Mouse (Mus musculus): ENCODE results near the gene Il6ra.
"Not testable (repeated sequence)": the region's sequence is repeated elsewhere in the genome, so short reads cannot be mapped to it uniquely, and the experiment has no call there.

Gene Il6ra

DNA sequence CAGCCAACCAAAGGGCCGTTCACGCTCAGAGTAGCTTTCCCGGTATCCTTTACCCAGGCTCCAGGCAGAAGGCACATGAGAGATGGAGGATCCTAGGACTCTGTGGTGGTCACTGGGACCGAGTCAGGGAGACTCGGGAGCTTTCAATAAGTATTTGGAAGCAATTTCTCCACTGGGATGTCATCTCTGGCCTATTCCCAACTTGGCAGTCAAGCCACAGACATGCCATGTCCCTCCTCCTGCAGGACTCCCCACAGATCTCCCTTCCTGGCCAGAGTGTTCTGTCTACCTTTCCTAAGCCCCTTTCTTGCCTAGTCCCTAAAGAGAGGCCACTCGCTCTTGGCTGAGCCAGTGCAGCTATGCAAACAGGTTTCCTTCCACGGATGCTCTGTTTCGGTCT is 35.9 kb downstream of the Il6ra start:
- in situ Hi-C loops (cut with MboI; ENCODE audit: low sequenced_read_pairs): no loop called here

DNA sequence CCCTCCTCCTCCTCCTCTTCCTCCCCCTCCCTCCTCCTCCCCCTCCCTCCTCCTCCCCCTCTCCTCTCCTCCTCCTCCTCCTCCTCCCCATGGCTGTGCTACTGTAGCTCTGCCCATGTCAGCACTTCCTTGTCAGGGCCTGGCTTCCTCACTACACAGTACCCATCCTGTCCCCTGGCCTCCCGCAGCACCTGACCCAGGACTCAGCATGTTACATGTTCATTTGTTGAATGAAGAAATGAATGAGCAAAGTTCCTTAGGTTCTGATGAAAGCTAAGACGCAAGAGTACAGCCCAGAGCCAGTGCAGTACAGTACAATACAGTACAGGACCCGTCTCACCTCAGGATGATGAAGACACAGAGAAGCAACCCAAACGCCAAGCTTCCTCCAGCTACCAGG is 36.5 kb downstream of the Il6ra start:
- in situ Hi-C loops (cut with MboI; ENCODE audit: low sequenced_read_pairs): no loop called here

DNA sequence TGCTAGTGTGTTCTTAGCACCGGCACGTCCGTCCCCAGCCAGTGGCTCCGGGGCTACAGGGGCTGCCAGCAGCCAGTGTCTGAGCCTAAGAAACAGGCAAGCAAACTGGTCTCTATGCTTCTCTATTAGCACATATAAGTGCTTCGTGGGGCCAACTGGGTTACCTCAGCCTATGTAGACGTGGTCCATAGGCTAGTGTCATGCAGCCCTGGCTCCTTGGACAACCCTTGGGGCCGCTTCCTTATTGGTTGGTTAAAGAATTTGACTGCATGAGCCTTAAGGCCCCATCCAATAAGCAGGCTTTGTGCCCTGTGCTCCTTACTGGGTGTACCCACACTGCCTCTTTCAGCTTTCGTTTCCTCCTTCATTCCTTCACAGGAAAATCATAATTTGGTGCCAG is 37.2 kb downstream of the Il6ra start:
- in situ Hi-C loops (cut with MboI; ENCODE audit: low sequenced_read_pairs): no loop called here

DNA sequence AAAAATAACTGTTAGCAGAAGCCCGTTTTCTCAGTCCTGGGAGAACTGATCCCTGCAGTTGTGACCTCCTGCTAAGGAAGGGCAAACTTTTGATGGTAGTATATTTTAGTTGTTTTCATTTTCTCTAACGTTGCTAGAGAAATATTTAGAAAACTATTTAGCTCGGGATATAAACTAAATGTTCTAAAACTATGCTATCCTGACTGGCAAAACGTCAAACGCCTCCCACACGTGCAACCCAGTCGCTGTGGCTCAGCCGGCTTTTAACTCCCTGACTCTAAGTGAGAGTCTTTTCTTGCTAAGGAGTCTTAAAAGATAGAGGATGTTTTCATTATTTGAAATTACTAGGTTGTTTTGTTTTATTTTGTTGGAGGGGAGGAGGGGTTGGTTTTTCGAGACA is 38.0 kb downstream of the Il6ra start:
- in situ Hi-C loops (cut with MboI; ENCODE audit: low sequenced_read_pairs): no loop called here

DNA sequence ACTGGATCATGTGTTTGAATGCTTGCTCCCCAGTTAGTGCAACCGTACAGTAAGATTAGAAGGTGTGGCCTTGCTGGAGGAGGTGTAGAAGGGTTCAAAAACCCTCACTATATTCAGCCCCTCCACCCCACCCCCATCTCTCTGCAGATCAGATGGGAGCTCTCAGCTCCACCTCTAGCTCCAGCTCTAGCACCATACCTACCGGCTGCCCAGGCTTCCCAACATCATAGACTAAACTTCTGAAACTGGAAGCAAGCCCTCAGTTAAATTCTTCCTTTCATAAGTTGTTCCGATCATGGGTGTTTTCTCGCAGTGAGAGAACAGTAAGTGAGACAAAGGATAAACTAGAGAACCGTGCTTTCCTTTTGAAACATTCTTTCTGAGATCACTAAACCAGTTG is 38.9 kb downstream of the Il6ra start:
- in situ Hi-C loops (cut with MboI; ENCODE audit: low sequenced_read_pairs): no loop called here

DNA sequence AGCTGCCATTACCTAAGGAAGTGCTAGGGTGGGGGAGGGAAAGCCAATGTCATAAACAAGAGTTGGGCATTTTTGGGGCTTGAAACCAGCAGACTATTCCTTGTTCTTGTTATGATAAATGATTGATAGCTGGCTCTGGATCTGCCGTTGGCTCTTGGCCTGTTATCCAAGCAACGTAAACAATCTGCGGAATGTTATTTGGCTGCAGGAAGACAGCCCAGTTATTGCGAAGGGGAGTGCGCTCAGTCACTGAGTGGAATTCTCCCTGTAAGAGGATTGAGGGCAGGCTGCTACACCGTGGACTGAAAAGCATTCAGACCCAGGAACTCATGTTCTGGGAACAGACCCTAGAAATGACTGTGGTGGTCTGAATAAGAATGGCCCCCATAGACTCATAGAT is 40.3 kb downstream of the Il6ra start:
- in situ Hi-C loops (cut with MboI; ENCODE audit: low sequenced_read_pairs): no loop called here

DNA sequence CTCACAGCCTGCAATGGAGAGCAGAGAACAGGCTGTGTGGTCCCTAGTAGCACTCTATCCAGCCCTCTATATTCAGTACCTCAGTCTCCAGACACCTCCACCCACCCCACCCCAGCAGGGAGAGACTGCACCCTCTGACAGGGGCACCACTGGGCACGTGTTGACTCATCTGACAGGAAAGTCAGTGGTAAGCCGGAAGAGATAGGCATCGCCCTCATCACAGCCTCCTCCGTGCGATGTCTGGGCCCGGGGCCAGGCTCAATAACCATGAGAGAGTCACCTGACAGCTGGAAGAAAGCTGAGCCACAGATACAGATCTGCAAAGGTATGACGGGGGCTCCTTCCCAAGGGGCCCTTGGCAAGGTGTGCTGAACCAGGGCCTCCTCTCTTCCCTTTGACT is 40.8 kb downstream of the Il6ra start:
- in situ Hi-C loops (cut with MboI; ENCODE audit: low sequenced_read_pairs): no loop called here

DNA sequence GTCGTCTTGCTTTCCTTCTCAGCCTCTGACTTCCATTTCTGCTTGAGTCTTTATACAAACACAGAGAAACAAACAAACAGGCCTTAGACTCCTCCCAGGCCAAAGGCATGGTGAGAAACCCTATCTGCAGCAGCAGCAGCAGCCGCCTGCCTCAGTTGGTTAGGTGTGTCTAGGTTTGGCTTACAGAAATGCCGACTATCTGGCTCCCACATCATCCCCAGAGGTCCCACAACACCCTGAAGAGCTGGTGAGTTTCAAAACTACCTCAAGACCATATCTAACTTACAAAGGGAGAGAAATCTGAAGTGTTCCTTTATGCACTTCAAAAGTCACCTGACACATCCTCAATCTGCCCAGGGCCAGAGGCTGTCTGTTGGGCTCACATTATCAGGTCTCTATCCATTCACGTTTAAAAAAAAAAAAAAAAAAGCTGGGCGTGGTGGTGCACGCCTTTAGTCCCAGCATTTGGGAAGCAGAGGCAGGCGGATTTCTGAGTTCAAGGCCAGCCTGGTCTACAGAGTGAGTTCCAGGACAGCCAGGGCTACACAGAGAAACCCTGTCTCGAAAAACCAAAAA is 41.6 kb downstream of the Il6ra start:
- in situ Hi-C loops (cut with MboI; ENCODE audit: low sequenced_read_pairs): no loop called here

DNA sequence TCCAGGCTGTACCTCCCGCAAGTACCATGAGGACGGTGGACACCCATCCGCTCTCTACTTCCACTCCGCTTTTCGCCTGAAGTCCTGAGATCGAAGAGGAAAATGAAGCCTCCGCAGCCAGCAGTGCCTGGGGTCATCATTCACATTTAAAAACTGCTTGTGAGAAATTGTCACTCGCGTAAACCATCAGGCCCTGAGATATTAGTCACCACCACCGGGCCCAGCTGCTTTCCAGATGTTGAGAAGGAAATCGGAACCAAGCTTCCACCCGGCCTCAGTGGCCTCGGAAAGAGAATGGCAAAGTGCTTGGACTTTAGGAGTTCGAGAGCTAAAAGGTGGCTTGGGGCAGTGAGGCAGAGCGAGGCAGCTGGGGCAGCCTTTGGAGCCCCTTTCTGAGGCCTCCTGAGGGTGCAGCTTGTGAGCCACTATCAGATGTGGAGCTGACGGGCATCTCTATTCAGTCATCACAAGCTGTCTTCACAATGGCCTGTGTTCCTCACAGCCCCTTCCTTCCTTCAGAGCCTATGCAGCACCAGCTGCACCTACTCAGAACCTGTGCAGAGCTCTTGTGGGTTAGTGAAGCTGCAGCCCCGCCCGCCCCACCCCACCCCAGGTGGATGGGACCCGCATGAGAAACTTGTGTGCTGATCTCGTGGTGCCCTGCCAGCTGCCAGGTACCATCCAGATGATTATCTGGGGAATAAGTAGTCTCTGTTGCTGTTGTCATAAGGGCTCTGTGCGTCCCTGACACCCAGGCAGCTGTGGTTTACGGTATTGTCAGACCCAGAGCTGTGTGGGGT is 42.3 kb downstream of the Il6ra start:
- in situ Hi-C loops (cut with MboI; ENCODE audit: low sequenced_read_pairs): no loop called here

DNA sequence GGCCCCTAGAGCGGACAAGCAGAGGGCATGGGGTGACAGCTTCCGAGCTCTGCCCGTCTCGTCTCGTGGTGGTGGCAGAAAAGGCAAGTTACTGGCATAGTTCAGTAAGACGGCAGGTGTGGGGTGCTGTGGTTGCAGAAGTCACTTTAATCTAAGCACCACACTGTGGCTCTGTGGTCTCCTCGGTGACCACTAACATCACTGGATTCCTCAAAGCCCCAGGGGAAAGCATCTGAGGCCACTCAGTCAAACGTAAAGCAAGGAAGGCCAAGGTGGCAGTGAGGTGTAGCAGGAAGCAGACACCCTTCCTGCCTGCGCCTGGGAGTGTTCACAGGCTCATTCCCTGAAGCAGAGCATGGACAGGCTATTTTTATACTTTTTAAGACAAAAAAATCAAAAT is 43.4 kb downstream of the Il6ra start:
- in situ Hi-C loops (cut with MboI; ENCODE audit: low sequenced_read_pairs): no loop called here

DNA sequence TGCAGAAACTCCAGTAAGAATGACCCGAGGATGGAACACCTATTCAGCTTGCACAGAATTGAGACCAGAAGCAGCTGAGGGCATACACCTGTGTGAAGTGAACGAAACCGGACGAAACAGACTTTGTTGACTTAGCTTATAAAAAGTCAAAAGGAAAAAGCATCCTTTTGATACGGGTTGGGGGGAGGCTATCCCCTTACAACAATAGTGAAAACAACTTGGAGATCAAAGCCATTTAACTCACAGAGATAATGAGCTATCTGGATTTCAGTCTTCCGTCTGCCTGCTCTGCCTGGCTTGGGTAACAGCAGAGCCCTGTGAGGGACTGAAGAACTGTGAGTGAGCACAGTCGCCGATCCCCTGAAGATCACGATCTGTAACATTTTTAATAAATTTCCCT is 44.0 kb downstream of the Il6ra start:
- in situ Hi-C loops (cut with MboI; ENCODE audit: low sequenced_read_pairs): no loop called here

DNA sequence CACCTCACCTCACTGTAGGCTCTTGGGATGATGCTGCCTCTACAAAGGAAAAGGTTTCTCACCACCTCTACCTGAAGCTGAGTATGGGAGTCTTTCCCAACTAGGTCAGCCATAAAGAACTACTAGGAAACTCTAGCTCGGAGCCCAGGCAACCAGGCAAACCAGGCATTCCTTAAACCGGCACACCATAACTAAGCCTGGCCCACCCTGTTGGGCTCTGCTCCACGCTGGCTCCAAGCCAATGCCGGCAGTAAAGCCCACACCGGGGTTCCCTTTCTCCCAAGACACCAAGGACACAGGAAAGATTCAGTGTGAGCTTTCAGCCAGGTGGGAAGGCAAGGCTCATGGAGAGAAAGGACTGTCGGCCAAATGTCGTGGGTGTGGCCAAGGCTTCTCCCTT is 44.6 kb downstream of the Il6ra start:
- in situ Hi-C loops (cut with MboI; ENCODE audit: low sequenced_read_pairs): no loop called here

DNA sequence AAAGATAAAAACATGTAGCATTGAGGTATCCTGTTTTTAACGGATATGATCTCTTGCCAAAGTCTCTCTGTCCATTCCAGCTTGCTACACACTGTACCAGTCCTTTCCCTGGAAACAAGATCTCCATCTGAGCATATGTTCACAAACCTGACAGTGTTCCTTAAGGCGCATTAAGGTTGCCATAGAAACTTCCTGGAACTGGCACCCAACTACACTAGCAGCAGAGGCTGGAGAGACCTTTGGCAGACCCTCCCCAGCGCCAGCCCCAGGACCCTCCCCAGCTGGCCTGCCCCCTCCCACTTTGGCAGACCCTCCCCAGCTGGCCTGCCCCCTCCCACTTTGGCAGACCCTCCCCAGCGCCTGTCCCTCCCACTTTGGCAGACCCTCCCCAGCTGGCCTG is 45.3 kb downstream of the Il6ra start:
- in situ Hi-C loops (cut with MboI; ENCODE audit: low sequenced_read_pairs): no loop called here

DNA sequence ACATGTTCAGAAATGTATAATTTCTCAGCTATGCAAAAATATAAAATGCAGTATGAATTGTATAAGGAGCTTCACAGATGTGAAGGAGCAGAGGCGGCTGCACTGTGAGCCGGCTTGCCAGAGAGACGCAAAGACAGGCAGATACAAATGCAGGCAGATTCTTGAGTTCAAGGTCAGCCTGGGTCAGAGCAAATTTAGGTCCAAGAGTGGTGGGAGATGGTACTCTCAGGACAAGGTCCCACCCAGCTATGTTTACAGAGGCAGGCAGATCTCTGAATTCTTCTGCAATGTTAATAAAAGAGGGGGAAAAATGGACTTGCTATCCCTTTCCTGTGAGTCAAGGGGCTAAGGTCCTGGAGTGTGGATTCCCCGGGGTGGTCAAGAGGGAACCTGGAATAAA is 47.2 kb downstream of the Il6ra start:
- in situ Hi-C loops (cut with MboI; ENCODE audit: low sequenced_read_pairs): no loop called here

DNA sequence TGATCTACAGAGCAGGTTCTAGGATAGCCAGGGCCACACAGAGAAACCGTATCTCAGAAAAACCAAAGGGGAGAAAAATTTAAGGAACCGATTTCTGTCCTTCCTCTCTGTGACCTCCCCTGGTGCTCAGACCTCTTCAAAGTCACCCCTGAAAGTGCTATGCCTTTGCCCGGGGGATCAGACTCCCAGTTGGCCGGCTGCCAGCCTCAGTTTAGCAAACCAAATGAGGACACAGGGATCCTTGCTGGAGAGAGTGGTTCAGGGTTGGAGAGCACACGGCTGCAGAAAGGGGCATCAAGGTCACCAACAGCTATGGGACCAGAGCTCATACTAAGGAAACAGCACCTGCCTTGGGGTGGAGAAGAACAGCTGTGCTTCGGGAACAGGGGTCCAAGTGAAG is 48.0 kb downstream of the Il6ra start:
- in situ Hi-C loops (cut with MboI; ENCODE audit: low sequenced_read_pairs): no loop called here

DNA sequence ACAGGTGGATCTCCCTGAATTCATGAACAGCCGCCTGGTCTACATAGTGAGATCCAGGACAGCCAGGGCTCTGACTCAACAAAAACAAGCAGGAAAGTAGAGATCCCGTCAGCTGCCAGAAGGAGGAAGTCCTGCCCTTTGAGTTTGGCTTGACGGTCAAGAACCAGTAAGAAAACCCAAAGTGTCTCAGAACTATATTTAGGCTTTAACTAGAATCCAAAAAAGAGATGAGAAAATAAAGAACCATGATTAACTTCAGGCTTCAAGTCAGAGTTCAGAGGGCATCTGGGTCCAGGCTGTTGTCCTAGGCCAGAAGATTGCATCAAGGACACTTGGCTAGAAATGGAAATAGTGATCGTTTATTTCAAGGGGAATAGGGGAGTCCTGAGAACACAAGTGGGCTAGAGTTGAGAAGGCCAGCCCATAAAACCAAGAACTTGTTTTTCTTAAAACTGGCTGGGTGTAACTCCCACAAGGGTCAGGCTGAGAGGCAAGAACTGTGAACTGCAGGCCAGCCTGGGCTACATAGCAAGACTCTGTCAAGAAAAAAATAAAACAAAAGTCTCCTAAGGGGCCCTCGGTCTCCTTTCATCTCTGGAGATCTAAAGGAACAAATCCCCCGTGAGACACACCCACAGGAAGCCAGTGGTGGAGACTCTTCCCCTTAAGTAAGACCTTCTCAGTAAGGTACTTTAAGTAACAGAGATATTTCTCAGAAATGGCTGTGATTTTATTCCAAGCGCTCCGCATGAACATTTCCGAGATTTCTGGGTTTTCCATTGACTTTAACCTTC is 49.1 kb downstream of the Il6ra start:
- in situ Hi-C loops (cut with MboI; ENCODE audit: low sequenced_read_pairs): no loop called here

DNA sequence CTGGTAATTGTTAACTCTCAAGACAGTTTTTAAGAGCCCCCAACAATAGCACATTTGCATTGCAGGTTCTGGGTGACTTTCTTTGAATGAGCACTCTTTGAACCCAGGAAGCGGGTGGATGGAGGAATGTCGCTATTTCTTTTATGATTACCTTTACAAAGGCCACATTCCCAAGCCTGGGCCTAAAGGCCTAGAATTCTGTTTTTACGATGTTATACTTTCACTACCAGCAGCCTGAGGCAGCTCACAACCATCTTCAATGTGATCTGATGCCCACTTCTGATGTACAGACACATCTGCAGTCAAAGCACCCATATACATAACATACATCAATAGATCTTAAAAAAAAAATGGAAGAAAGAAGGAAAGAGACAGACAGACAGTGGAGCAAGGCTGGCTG is 49.7 kb downstream of the Il6ra start:
- in situ Hi-C loops (cut with MboI; ENCODE audit: low sequenced_read_pairs): not testable (repeated sequence)

DNA sequence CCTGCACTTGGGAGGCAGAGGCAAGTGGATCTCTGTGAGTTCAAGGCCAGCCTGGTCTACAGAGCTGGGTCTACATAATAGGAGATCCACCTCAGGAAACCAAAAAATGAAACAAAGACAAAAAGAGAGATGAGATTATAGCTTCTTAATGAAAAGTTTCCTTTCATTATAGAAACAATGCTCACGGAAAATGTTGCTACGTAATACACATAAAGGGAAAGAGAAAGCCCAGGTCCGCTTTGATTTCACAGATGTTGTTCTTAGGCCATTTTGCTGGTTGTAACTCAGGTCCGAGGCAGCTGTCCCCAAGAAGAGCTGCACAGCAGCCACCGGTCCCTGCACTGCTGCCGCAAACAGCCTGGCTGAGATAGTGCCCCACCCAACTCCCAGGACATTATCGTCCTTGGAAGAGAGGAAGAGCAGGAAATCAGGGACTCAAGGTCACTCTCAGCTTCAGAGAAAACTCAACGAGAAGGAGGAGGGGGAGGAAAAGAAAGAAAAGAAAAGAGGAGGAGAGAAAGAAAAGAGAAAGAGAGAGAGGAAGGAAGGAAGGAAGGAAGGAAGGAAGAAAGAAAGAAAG is 50.7 kb downstream of the Il6ra start:
- in situ Hi-C loops (cut with MboI; ENCODE audit: low sequenced_read_pairs): no loop called here

DNA sequence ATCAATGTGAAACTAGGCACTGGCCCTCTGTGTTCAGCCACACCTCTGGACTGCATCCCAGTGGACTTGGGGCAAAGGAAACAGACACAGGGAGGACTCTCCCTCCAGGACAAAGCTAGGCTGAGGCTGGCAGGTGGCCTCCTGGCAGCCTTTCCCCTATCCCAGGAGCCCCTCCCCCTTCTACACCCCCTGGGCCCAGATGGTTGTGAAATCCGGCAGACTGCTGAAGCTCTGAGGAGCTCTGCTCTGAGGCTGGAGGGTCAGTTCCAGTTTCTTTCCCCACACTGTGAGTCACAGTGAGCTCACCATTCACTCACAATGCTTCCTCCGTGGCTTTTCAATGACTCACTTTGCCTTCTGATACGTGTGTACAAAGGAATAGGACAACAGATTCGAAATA is 51.9 kb downstream of the Il6ra start:
- in situ Hi-C loops (cut with MboI; ENCODE audit: low sequenced_read_pairs): no loop called here

DNA sequence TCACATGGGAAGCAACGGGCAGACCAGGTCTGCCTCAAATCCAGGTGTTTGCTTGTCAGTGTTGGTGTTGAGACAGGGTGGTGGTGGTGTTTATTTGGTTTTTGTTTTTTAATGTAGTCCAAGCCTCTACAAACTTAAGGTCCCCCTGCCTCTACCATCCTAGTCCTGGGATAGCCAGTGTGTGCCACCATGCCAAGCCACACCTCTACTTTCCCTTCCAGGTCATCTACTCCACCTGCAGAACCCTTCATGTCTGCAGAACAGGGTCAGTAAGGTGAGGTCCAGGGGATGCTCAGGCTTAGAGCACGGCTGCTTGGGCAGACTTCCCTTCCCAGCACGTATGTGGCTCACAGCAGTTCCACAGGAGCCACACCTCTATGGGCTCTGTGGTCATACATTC is 52.7 kb downstream of the Il6ra start:
- in situ Hi-C loops (cut with MboI; ENCODE audit: low sequenced_read_pairs): no loop called here

DNA sequence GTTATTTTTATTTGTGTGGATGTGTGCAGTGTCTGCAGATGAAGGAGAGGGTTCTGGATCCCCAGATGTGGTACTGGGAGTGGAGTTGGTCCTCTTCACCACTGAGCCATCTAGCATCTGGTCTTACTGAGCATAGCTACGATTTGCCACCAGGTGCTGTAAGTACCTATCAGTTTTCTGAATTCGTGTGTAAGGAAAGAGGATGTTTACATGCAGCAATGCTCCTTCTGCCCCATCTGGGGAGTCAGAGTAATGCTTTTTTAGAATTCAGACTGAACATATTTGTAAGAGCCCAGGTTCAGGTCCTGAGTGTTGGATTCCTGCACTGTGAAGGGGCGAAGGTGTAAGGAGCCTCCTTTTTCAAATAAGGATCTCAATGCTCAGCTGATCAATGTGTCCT is 53.1 kb downstream of the Il6ra start:
- in situ Hi-C loops (cut with MboI; ENCODE audit: low sequenced_read_pairs): no loop called here

DNA sequence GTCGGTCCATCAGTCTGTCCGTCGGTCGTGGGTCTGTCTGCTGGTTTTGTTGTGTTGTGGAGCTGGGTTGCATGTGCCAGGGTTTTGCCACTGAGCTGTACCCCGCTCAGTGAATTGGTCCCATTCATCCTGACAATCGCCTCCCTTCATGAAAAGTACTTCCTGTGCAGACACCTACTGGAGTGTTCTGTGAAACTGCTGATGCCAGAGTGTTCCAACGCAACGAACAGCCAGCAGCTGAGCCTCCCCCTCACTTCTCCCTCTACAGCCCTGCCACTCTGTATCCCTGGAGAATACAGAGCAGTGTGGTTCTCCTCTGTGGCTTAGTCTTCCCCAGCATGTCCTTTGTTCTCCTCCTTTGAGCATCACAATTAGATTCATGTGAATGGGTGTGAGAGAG is 54.1 kb downstream of the Il6ra start:
- in situ Hi-C loops (cut with MboI; ENCODE audit: low sequenced_read_pairs): no loop called here

Data from CH12F3 (cell line).